Mouse (Mus musculus): ENCODE measurements at regions not wholly inside any gene's neighbourhood (a gene's known extent, or its start where the extent isn't known, plus 50 kb on each side); places are given as distances from the start of the nearest gene placed in this dataset.
A peak's percentile ranks its signal among the peaks of the same experiment; 100 is the strongest.

DNA sequence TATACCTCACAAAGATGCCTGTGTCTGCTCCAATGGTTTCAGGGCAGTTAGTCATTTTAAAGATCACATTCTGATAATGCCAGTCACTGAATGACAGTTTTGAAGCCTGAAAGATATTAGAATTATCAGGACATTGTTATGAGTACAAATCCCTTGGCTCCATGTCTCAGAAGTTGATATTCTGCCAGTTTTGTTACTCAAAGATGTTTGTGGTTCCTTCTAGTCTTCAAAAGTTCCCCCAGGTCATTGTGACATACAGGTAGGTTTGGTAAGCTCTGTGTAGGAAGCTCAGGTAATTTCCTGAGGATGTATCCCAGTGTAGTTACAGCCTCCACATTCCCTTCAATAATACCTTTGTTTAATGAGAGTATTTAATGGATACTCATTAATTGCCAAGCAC, 169.0 kb upstream of the Bank1 start:
- no peak overlapping the region for H3K9ac ChIP-seq
- H3K4me1 ChIP-seq, result no peaks in the 10 kb centered on the region
- H3K4me3 ChIP-seq, result no peak overlapping the region
- no peak for ATAC-seq (ENCODE audit: insufficient number of reproducible peaks, insufficient read depth, low FRiP score, low TSS enrichment, low read depth)
- no peaks in the 10 kb centered on the region for H3K9me3 ChIP-seq
- no peak overlapping the region for H3K27ac ChIP-seq
- H3K36me3 ChIP-seq, result no peaks in the 10 kb centered on the region
- H3K27me3 ChIP-seq, result no peaks in the 10 kb centered on the region
- H3K4me2 ChIP-seq, result no peak overlapping the region

DNA sequence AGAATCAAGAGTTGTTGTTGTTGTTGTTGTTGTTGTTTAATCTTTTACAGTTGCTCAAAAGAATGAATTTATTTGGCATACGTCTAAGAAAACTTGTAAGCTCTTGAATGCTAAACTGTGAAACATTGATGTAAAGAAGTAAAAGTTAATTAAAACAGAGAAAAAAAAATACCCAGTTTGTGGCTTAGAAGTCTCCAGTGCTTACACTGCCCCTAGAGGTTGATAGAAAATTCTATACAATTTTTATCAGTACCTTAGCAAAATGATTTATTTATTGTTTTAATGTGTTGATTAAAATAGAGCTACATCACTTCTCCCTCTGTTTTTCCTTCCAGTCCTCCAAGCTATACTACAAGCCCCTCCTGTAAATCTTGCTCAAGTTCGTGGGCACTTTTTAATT, 165.8 kb upstream of the Bank1 start:
- Histone ChIP-seq H3K4me1 (no peaks in the 10 kb centered on the region), H3K9ac (no peak overlapping the region), H3K27ac (no peak overlapping the region), H3K27me3 (no peaks in the 10 kb centered on the region), H3K4me3 (no peak overlapping the region), H3K9me3 (no peaks in the 10 kb centered on the region), H3K4me2 (no peak overlapping the region), H3K36me3 (no peaks in the 10 kb centered on the region)
- ATAC-seq (ENCODE audit: insufficient number of reproducible peaks, insufficient read depth, low FRiP score, low TSS enrichment, low read depth), result no peak
- WGBS, result 86% methylated on average over 2 of the region's 2 CpGs

DNA sequence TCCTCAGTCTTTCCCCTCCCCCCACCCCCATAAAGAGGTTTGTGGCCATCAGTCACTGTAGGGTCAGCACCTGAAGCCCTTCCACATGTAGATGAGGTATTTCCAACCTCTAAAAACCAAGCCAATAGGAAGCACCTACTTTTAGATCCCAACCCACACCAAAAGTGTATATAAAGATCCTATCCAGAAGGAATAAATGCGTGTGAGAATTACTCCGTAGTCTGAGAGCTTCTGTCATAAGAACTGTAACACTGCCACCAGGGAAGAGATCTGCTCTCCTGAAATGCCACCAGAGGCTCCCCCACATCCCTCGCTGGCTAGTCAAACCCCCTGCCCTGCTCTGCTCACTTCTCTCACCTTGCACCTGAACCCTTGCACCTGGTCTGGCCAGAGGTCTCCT, 145.8 kb upstream of the Bank1 start:
- H3K36me3 ChIP-seq, result no peaks in the 10 kb centered on the region
- 91% methylated on average over 3 of the region's 3 CpGs for WGBS
- no peak overlapping the region for H3K4me2 ChIP-seq
- no peak overlapping the region for H3K9ac ChIP-seq
- H3K4me1 ChIP-seq, result no peaks in the 10 kb centered on the region
- H3K27ac ChIP-seq, result no peak overlapping the region
- H3K4me3 ChIP-seq, result no peak overlapping the region
- ATAC-seq (ENCODE audit: insufficient number of reproducible peaks, insufficient read depth, low FRiP score, low TSS enrichment, low read depth), result no peak
- H3K9me3 ChIP-seq, result no peaks in the 10 kb centered on the region
- no peaks in the 10 kb centered on the region for H3K27me3 ChIP-seq

DNA sequence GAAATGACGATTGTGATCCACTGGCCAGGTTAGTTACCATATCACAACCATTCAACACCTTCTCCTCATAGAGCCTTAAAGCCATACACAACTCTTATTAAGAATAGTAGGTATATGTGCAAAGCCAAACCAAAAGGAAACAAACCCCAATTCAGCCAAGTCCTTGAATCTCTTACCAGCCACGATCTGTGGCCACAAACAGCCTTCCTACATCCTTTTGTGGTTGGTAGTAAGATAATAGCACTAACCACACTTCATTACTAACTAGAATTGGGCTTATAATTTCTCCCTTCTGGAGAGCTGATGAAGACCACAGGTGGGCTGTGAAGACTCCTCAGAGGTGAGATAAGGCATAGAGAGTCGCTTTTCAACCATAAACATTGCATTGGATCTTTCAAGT, 136.9 kb upstream of the Bank1 start:
- H3K27me3 ChIP-seq, result no peaks in the 10 kb centered on the region
- no peak overlapping the region for H3K27ac ChIP-seq
- H3K36me3 ChIP-seq, result no peaks in the 10 kb centered on the region
- H3K9ac ChIP-seq, result no peak overlapping the region
- no peak overlapping the region for H3K4me3 ChIP-seq
- no peak for ATAC-seq (ENCODE audit: insufficient number of reproducible peaks, insufficient read depth, low FRiP score, low TSS enrichment, low read depth)
- WGBS, result 72% methylated on average over 3 of the region's 3 CpGs
- no peaks in the 10 kb centered on the region for H3K9me3 ChIP-seq
- H3K4me2 ChIP-seq, result no peak overlapping the region
- 0 out of 2 replicates have a peak, but pooled peaks cover 2% of the 10 kb centered on the region for H3K4me1 ChIP-seq

DNA sequence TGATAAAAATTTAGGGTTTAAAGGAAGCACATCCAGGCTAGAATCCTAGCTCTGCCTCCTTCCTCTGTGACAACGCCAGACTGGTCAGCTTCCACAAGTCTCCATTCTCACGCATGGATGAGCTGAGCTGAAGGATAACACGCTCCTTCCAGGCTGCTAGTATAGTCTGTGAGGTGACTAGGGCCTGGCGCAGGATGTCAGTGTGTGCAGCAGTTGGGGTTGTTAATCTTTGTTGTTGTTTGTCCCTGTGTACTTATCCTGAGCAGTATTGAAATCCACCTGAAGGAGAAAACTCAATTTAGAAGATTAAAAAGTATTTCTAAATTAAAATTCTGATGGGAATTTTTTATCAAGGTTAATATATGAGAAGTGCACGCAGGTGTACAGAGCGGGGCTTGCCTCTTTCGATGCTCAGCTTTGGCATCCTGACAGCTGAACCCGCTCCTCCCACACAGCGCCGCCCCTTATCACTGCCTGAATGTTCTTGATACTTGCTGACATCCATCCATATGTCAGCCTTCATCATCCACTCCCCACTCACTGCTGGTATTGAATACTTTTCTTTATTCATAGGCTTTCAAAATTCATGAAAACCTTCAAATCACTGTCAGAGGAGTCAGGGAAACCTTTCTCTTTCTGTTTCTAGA, 130.7 kb upstream of the Bank1 start:
- 78% methylated on average over 10 of the region's 10 CpGs for WGBS
- no peaks in the 10 kb centered on the region for H3K4me1 ChIP-seq
- no peak for ATAC-seq (ENCODE audit: insufficient number of reproducible peaks, insufficient read depth, low FRiP score, low TSS enrichment, low read depth)
- no peaks in the 10 kb centered on the region for H3K9me3 ChIP-seq
- H3K27ac ChIP-seq, result no peak overlapping the region
- no peaks in the 10 kb centered on the region for H3K27me3 ChIP-seq
- H3K4me3 ChIP-seq, result no peak overlapping the region
- H3K9ac ChIP-seq, result no peak overlapping the region
- H3K36me3 ChIP-seq, result no peaks in the 10 kb centered on the region
- no peak overlapping the region for H3K4me2 ChIP-seq

DNA sequence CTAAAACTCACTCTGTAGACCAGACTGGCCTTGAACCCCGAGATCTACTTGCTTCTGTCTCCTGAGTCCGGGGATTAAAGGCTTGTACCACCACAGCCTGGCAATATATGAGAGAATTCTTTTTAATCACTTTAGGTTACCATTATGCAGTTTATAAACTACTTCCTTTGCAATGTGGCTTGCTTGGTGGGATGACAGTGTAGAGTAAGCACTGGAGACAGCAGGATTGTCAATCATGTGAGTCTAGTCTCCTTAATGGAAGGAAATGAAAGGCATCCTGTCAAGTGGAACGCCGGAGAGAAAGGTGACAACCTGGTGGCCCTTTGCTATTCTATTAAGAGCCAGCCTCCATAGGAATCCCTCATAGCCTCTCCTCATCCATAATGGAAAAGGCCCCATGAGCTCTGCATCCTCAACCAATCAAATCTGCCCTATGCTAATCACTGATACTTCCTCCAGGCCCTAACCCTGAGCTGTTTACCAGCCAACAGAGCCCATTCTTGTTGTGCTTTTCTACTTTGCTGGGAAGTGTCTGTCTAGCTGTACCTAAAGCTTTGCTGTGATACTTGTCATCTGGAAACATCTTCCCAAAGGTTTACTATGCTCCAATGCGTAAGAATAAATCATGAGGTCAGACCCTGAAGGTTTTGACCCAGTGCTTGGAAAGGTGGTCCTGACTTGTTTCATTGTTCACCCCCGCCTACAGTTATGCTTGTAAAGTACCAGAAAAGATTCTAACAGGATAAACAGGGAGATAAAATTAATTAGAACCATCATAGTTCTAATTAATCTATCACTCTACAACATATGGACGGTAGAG, 130.0 kb upstream of the Bank1 start:
- Histone ChIP-seq H3K27me3 (no peaks in the 10 kb centered on the region), H3K36me3 (no peaks in the 10 kb centered on the region), H3K9me3 (no peaks in the 10 kb centered on the region), H3K4me1 (no peaks in the 10 kb centered on the region), H3K4me3 (no peak overlapping the region), H3K4me2 (no peak overlapping the region), H3K9ac (no peak overlapping the region), H3K27ac (no peak overlapping the region)
- 0 out of 2 replicates have a peak, but pooled peaks have one; percentile 48 for ATAC-seq (ENCODE audit: insufficient number of reproducible peaks, insufficient read depth, low FRiP score, low TSS enrichment, low read depth)
- 79% methylated on average over 7 of the region's 7 CpGs for WGBS

DNA sequence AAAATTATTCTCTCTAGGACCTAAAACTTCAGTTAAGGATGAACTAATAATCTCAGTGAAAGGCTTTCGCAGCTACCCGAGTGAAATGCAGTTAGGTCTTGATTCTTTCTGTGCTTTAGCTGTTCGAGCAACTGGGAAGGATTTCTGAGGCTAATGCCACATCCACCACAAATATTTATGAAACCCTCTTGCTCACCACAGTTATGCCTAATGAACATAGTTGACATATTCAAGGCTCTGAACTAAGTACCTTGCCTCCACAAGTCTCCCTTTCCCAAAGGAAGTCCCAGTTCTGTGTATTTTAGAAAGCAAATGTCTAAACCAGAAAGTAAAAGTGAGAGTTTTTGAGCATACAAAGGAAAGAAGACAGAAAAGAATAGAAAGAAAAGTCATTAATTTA, 129.1 kb upstream of the Bank1 start:
- H3K27me3 ChIP-seq, result no peaks in the 10 kb centered on the region
- no peaks in the 10 kb centered on the region for H3K9me3 ChIP-seq
- no peak overlapping the region for H3K4me2 ChIP-seq
- no peaks in the 10 kb centered on the region for H3K36me3 ChIP-seq
- no peak overlapping the region for H3K4me3 ChIP-seq
- no peaks in the 10 kb centered on the region for H3K4me1 ChIP-seq
- H3K9ac ChIP-seq, result no peak overlapping the region
- 66% methylated on average over 3 of the region's 3 CpGs for WGBS
- no peak overlapping the region for H3K27ac ChIP-seq
- no peak for ATAC-seq (ENCODE audit: insufficient number of reproducible peaks, insufficient read depth, low FRiP score, low TSS enrichment, low read depth)

DNA sequence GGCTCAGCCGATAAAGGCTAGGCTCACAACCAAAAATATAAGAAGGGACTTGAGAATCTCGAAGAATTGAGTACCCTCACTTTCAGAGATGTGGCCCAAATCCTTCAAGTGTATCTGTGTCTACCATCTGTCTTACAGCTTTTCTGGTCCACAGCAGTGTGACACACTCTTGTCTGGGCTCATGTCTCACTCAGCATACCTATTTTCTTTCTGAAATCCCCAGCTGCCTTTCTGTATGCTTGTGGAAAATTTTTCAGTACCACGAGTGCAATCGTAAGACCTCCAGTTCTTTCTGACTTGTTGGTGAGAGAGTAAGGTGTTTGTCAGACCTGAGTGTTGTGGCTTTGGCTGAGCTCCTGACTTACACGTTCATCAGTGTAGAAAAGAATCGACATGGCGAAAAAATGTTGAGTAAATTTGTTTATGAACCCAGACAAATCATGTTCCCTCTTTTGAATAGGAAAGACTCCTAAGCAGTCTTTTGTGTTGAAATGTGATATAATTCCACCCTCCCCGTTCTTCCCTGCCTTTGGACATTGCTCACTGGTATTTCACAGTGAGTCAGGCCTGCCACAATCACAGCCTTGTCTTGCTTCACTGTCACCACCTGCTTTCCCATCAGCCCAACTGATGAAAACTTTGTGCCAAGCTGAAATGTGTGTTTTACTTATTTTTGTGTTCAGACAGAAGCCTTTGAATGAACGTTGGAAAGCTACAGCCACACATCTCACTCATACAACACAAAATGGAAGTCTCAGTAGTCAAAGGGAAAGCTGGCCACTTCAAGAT, 125.3 kb upstream of the Bank1 start:
- H3K4me2 ChIP-seq, result no peak overlapping the region
- no peak overlapping the region for H3K9ac ChIP-seq
- H3K36me3 ChIP-seq, result no peaks in the 10 kb centered on the region
- H3K27ac ChIP-seq, result no peak overlapping the region
- no peaks in the 10 kb centered on the region for H3K27me3 ChIP-seq
- no peaks in the 10 kb centered on the region for H3K4me1 ChIP-seq
- H3K9me3 ChIP-seq, result no peaks in the 10 kb centered on the region
- 71% methylated on average over 9 of the region's 9 CpGs for WGBS
- no peak overlapping the region for H3K4me3 ChIP-seq
- ATAC-seq (ENCODE audit: insufficient number of reproducible peaks, insufficient read depth, low FRiP score, low TSS enrichment, low read depth), result no peak

DNA sequence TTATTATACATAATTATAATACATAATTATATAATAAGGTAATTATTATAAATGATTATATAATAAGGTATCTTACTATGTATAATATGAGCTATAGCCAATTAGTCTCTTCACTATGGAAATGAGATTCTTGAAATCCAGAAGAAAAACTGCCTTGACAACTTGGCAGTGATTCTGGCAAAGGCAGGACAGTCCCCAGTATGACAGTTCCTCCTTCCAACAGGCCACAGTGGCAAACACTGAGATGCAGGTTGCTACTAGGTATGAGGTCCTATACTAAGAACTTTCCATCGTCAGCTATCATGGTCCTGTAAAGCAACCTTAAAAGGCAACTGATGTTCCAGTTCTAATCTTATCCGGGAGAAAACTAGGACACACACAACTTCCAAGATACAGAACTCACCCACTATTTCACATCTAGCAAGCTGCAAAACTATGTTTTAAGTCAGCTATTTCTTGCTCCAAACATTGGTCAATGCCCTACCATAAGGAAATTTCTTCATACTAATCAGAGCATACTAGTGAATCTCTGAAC, 124.6 kb upstream of the Bank1 start:
- no peaks in the 10 kb centered on the region for H3K4me1 ChIP-seq
- WGBS, result 92% methylated on average over 2 of the region's 2 CpGs
- no peaks in the 10 kb centered on the region for H3K27me3 ChIP-seq
- no peaks in the 10 kb centered on the region for H3K9me3 ChIP-seq
- H3K36me3 ChIP-seq, result no peaks in the 10 kb centered on the region
- H3K4me3 ChIP-seq, result no peak overlapping the region
- H3K4me2 ChIP-seq, result no peak overlapping the region
- ATAC-seq (ENCODE audit: insufficient number of reproducible peaks, insufficient read depth, low FRiP score, low TSS enrichment, low read depth), result no peak
- no peak overlapping the region for H3K9ac ChIP-seq
- no peak overlapping the region for H3K27ac ChIP-seq

DNA sequence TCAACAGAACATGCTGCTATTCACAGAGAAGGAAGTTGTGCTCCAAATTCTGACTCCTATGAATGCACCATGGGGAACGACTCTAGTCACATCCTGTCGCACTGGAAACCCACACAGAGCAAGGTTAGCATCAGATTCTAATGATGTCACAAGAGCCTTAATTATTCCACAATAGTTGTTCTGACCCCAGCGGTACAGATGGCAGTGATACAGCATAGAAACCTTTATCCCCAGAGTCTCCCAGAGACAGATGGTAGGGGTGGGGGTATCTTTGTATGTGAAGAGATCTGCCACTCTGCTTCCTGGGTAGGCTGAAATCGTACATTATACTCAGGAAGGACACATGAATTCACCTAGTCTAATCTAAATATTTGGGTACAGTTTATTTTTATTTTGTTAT, 123.5 kb upstream of the Bank1 start:
- Histone ChIP-seq H3K9ac (no peak overlapping the region), H3K4me2 (no peak overlapping the region), H3K27ac (no peak overlapping the region), H3K27me3 (no peaks in the 10 kb centered on the region), H3K4me3 (no peak overlapping the region), H3K36me3 (no peaks in the 10 kb centered on the region), H3K4me1 (no peaks in the 10 kb centered on the region), H3K9me3 (no peaks in the 10 kb centered on the region)
- ATAC-seq (ENCODE audit: insufficient number of reproducible peaks, insufficient read depth, low FRiP score, low TSS enrichment, low read depth), result no peak
- 69% methylated on average over 4 of the region's 4 CpGs for WGBS

DNA sequence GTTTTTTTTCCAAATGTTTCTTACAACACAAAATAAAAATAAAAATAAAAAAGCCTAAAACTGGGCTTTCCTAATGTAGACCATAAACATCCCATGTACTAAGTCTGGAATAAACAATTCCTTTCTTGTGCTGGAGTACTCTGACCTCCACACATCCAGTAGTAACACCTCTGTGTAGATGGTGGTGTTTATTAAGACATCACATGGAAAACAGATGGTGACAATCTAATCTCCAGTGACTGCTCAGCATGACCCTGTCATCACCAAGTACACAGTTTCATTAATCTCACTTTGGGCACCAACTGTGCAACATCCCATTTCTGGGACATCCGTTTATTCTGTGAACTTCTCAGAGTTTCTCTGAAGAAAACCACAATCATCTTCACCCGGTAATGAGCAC, 118.7 kb upstream of the Bank1 start:
- Histone ChIP-seq H3K9ac (no peak overlapping the region), H3K4me1 (no peaks in the 10 kb centered on the region), H3K9me3 (no peaks in the 10 kb centered on the region), H3K27ac (no peak overlapping the region), H3K4me3 (no peak overlapping the region), H3K27me3 (no peaks in the 10 kb centered on the region), H3K36me3 (no peaks in the 10 kb centered on the region), H3K4me2 (no peak overlapping the region)
- WGBS, result 70% methylated on average over 2 of the region's 2 CpGs
- ATAC-seq (ENCODE audit: insufficient number of reproducible peaks, insufficient read depth, low FRiP score, low TSS enrichment, low read depth), result no peak

All from embryonic facial prominence, embryonic 13.5 days (tissue).